Mouse (Mus musculus) kidney, embryonic 16.5 days (tissue): ENCODE measurements at regions not wholly inside any gene's neighbourhood (a gene's known extent, or its start where the extent isn't known, plus 50 kb on each side); places are given as distances from the start of the nearest gene placed in this dataset.

ENCODE experiments used
- ATAC-seq: fragments of 200-750 bp; cut with Nextera tagmentation; 2 replicates; pipeline ENCODE4 v1.8.0; 2017; ENCODE audit warnings: moderate TSS enrichment; ENCODE audit not compliant: low FRiP score, low TSS enrichment
- H3K27ac ChIP-seq: fragments of 300-500 bp; sonication (generic); 2 replicates; pipeline ENCODE4 v1.5.1; 2014; ENCODE audit warnings: low read length
- H3K27me3 ChIP-seq: fragments of 300-500 bp; sonication (generic); 2 replicates; pipeline ENCODE4 v1.6.1; 2014; ENCODE audit warnings: low read length, control low read depth, mixed read lengths; ENCODE audit not compliant: insufficient read depth
- H3K36me3 ChIP-seq: fragments of 300-500 bp; sonication (generic); 2 replicates; pipeline ENCODE4 v1.6.1; 2014; ENCODE audit warnings: low read length, control low read depth, mixed read lengths; ENCODE audit not compliant: insufficient read depth
- H3K4me1 ChIP-seq: fragments of 300-500 bp; sonication (generic); 2 replicates; pipeline ENCODE4 v1.6.1; 2014; ENCODE audit warnings: low read length, control low read depth, mixed read lengths; ENCODE audit not compliant: insufficient read depth
- H3K4me2 ChIP-seq: fragments of 300-500 bp; sonication (generic); replicated peaks from 2 replicates; pipeline ENCODE4 v1.6.1; 2014; ENCODE audit warnings: low read depth, low read length
- H3K4me3 ChIP-seq: fragments of 300-500 bp; sonication (generic); 2 replicates; pipeline ENCODE4 v1.5.1; 2014; ENCODE audit warnings: mild to moderate bottlenecking, low read length
- H3K9ac ChIP-seq: fragments of 300-500 bp; sonication (generic); replicated peaks from 2 replicates; pipeline ENCODE4 v1.6.1; 2014; ENCODE audit warnings: low read length
- H3K9me3 ChIP-seq: fragments of 300-500 bp; sonication (generic); 2 replicates; pipeline ENCODE4 v1.6.1; 2016; ENCODE audit warnings: low read length, control low read depth
- WGBS: fragments of 180-500 bp; shearing (Covaris S2); extraction: QIAGEN DNeasy Blood & Tissue Kit; methylation state at CpG from one replicate; pipeline ENCODE4 v1.1.7; 2014; 5-methylcytosine and 5-hydroxymethylcytosine counted together

GRCm38 (mm10) chr6:134320379-134320932, 75.7 kb upstream of the Bcl2l14 start:
- no peak overlapping the region for H3K9ac ChIP-seq
- no peak overlapping the region for H3K4me2 ChIP-seq
- 79% methylated on average over 7 of the region's 7 CpGs for WGBS
- no peak overlapping the region for H3K27ac ChIP-seq
- H3K27me3 ChIP-seq = no peaks in the 10 kb centered on the region
- no peaks in the 10 kb centered on the region for H3K36me3 ChIP-seq
- no peaks in the 10 kb centered on the region for H3K9me3 ChIP-seq
- ATAC-seq = no peak
- H3K4me1 ChIP-seq = no peaks in the 10 kb centered on the region
- no peak overlapping the region for H3K4me3 ChIP-seq

- no peak overlapping the region for H3K4me2 ChIP-seq
- WGBS = 61% methylated on average over 3 of the region's 3 CpGs
These were observed 72.1 kb upstream of the Bcl2l14 start for GRCm38 (mm10) chr6:134324001-134324400.

GRCm38 (mm10) chr6:134325564-134325963, 70.6 kb upstream of the Bcl2l14 start:
- Histone ChIP-seq H3K4me3 (no peak overlapping the region), H3K4me1 (no peaks in the 10 kb centered on the region), H3K4me2 (no peak overlapping the region), H3K9me3 (no peaks in the 10 kb centered on the region), H3K27me3 (no peaks in the 10 kb centered on the region), H3K9ac (no peak overlapping the region), H3K36me3 (no peaks in the 10 kb centered on the region), H3K27ac (no peak overlapping the region)
- no peak for ATAC-seq
- WGBS = 94% methylated on average over 4 of the region's 4 CpGs

More at GRCm38 (mm10) chr6:134324001-134324400, 72.1 kb upstream of the Bcl2l14 start:
- no peaks in the 10 kb centered on the region for H3K9me3 ChIP-seq
- no peak overlapping the region for H3K9ac ChIP-seq
- no peaks in the 10 kb centered on the region for H3K36me3 ChIP-seq
- no peaks in the 10 kb centered on the region for H3K27me3 ChIP-seq
- no peak overlapping the region for H3K4me3 ChIP-seq
- H3K27ac ChIP-seq = no peak overlapping the region
- H3K4me1 ChIP-seq = no peaks in the 10 kb centered on the region
- ATAC-seq = 0 out of 2 replicates have a peak, but pooled peaks have one; percentile 63

- Histone ChIP-seq H3K4me3 (no peak overlapping the region), H3K4me2 (no peak overlapping the region), H3K4me1 (no peaks in the 10 kb centered on the region), H3K36me3 (no peaks in the 10 kb centered on the region), H3K9ac (no peak overlapping the region), H3K27me3 (no peaks in the 10 kb centered on the region), H3K9me3 (no peaks in the 10 kb centered on the region), H3K27ac (no peak overlapping the region)
- WGBS = 56% methylated on average over 10 of the region's 10 CpGs
- peak; percentile 46; the same call in 1 of the 2 replicates for ATAC-seq
These were observed 66.4 kb upstream of the Bcl2l14 start for GRCm38 (mm10) chr6:134329550-134330299.

GRCm38 (mm10) chr6:134330300-134330640, 65.8 kb upstream of the Bcl2l14 start:
- Histone ChIP-seq H3K4me2 (no peak overlapping the region), H3K27me3 (no peaks in the 10 kb centered on the region), H3K4me1 (no peaks in the 10 kb centered on the region), H3K27ac (no peak overlapping the region), H3K9me3 (no peaks in the 10 kb centered on the region), H3K36me3 (no peaks in the 10 kb centered on the region), H3K9ac (no peak overlapping the region), H3K4me3 (no peak overlapping the region)
- no peak for ATAC-seq
- 91% methylated on average over 4 of the region's 4 CpGs for WGBS

- H3K4me2 ChIP-seq = 0 out of 2 replicates have a peak overlapping the region, but pooled peaks have one; percentile 14
- no peaks in the 10 kb centered on the region for H3K4me1 ChIP-seq
- no peaks in the 10 kb centered on the region for H3K27me3 ChIP-seq
- H3K9ac ChIP-seq = no peak overlapping the region
- no peak for ATAC-seq
- H3K9me3 ChIP-seq = no peaks in the 10 kb centered on the region
- H3K27ac ChIP-seq = no peak overlapping the region
- WGBS = 72% methylated on average over 15 of the region's 15 CpGs
- no peak overlapping the region for H3K4me3 ChIP-seq
- H3K36me3 ChIP-seq = no peaks in the 10 kb centered on the region
These were observed 63.2 kb upstream of the Bcl2l14 start for GRCm38 (mm10) chr6:134332718-134333432.

- ATAC-seq = no peak
- Histone ChIP-seq H3K9me3 (no peaks in the 10 kb centered on the region), H3K4me2 (no peak overlapping the region), H3K27me3 (no peaks in the 10 kb centered on the region), H3K27ac (no peak overlapping the region), H3K36me3 (no peaks in the 10 kb centered on the region), H3K4me3 (no peak overlapping the region), H3K4me1 (no peaks in the 10 kb centered on the region), H3K9ac (no peak overlapping the region)
- 76% methylated on average over 4 of the region's 4 CpGs for WGBS
These were observed 60.4 kb upstream of the Bcl2l14 start for GRCm38 (mm10) chr6:134335711-134336110.

- Histone ChIP-seq H3K9me3 (no peaks in the 10 kb centered on the region), H3K27ac (no peak overlapping the region), H3K4me3 (no peak overlapping the region), H3K4me2 (no peak overlapping the region), H3K9ac (no peak overlapping the region), H3K36me3 (no peaks in the 10 kb centered on the region), H3K27me3 (no peaks in the 10 kb centered on the region), H3K4me1 (no peaks in the 10 kb centered on the region)
- no peak for ATAC-seq
- 86% methylated on average over 9 of the region's 9 CpGs for WGBS
These were observed 53.1 kb upstream of the Bcl2l14 start for GRCm38 (mm10) chr6:134342796-134343605.

- Histone ChIP-seq H3K4me1 (no peaks in the 10 kb centered on the region), H3K9ac (no peak overlapping the region), H3K4me3 (no peak overlapping the region), H3K27me3 (no peaks in the 10 kb centered on the region), H3K27ac (no peak overlapping the region), H3K36me3 (no peaks in the 10 kb centered on the region), H3K9me3 (no peaks in the 10 kb centered on the region), H3K4me2 (no peak overlapping the region)
- 87% methylated on average over 4 of the region's 4 CpGs for whole genome bisulfite sequencing
- ATAC-seq = no peak
These were observed 52.6 kb upstream of the Bcl2l14 start for GRCm38 (mm10) chr6:134343606-134343901.
